Mouse (Mus musculus) E14TG2a.4 (cell line): ENCODE results near the gene Dvl2.

Source experiments
- H3K27me3 ChIP-seq: 2 replicates; pipeline ENCODE4 v1.6.1; 2014; ENCODE audit warnings: low read length, control low read depth; ENCODE audit not compliant: insufficient read depth
- H3K36me3 ChIP-seq: 2 replicates; pipeline ENCODE4 v1.6.1; 2014; ENCODE audit warnings: low read length, control low read depth; ENCODE audit not compliant: insufficient read depth
- H3K4me1 ChIP-seq: replicated peaks from 2 replicates; pipeline ENCODE4 v1.6.1; 2014; ENCODE audit warnings: low read depth, low read length, control low read depth
- H3K4me3 ChIP-seq: replicated peaks from 2 replicates; pipeline ENCODE4 v1.5.1; 2014; ENCODE audit warnings: mild to moderate bottlenecking, low read length
- H3K9me3 ChIP-seq: 2 replicates; pipeline ENCODE4 v1.6.1; 2014; ENCODE audit warnings: low read length, control low read depth
- CTCF ChIP-seq: conservative IDR thresholded peaks from 2 replicates; pipeline ENCODE4 v1.5.1; 2014; ENCODE audit warnings: low read length
- NANOG ChIP-seq: IDR thresholded peaks from 2 replicates; pipeline ENCODE4 v1.6.1; 2014; ENCODE audit warnings: borderline replicate concordance, low read length, mixed read lengths
- POU5F1 ChIP-seq: IDR thresholded peaks from 2 replicates; pipeline ENCODE4 v1.6.1; 2014; ENCODE audit warnings: low read length, borderline replicate concordance

The Dvl2 gene

GRCm38 (mm10) chr11:70026689-70027088 is 26.3 kb downstream of the Dvl2 start:
- Histone ChIP-seq H3K27me3 (peaks cover 51% of the 10 kb centered on the region), H3K9me3 (no peaks in the 10 kb centered on the region), H3K4me1 (peaks cover 73% of the 10 kb centered on the region), H3K4me3 (peak overlapping the region; percentile 68), H3K36me3 (peaks cover 8% of the 10 kb centered on the region)
- TF ChIP-seq CTCF = no peak
- TF ChIP-seq POU5F1 = no peak
- no peak for TF ChIP-seq NANOG

GRCm38 (mm10) chr11:70027397-70027796 is 27.0 kb downstream of the Dvl2 start:
- peaks cover 14% of the 10 kb centered on the region for H3K36me3 ChIP-seq
- H3K9me3 ChIP-seq = no peaks in the 10 kb centered on the region
- H3K4me3 ChIP-seq = peak overlapping the region; percentile 68
- H3K27me3 ChIP-seq = peaks cover 46% of the 10 kb centered on the region
- H3K4me1 ChIP-seq = peaks cover 73% of the 10 kb centered on the region
- no peak for TF ChIP-seq CTCF
- TF ChIP-seq POU5F1 = no peak
- no peak for TF ChIP-seq NANOG

GRCm38 (mm10) chr11:70028401-70029129 is 28.2 kb downstream of the Dvl2 start:
- Histone ChIP-seq H3K27me3 (peaks cover 35% of the 10 kb centered on the region), H3K36me3 (peaks cover 14% of the 10 kb centered on the region), H3K9me3 (no peaks in the 10 kb centered on the region), H3K4me1 (peaks cover 68% of the 10 kb centered on the region), H3K4me3 (peak overlapping the region; percentile 71)
- no peak for TF ChIP-seq POU5F1
- TF ChIP-seq CTCF = no peak
- TF ChIP-seq NANOG = no peak

- peaks cover 30% of the 10 kb centered on the region for H3K27me3 ChIP-seq
- H3K36me3 ChIP-seq = peaks cover 14% of the 10 kb centered on the region
- H3K4me1 ChIP-seq = peaks cover 63% of the 10 kb centered on the region
- H3K4me3 ChIP-seq = peak overlapping the region; percentile 71
- TF ChIP-seq POU5F1 = no peak
- no peak for TF ChIP-seq CTCF
- TF ChIP-seq NANOG = no peak
- no peaks in the 10 kb centered on the region for H3K9me3 ChIP-seq
These were observed 28.9 kb downstream of the Dvl2 start for GRCm38 (mm10) chr11:70029130-70029801.

- peaks cover 14% of the 10 kb centered on the region for H3K36me3 ChIP-seq
- 0 out of 2 replicates have a peak overlapping the region, but pooled peaks have one; percentile 71 for H3K4me3 ChIP-seq
- peaks cover 61% of the 10 kb centered on the region for H3K4me1 ChIP-seq
- H3K9me3 ChIP-seq = no peaks in the 10 kb centered on the region
- TF ChIP-seq CTCF (no peak), NANOG (no peak), POU5F1 (no peak)
- H3K27me3 ChIP-seq = peaks cover 24% of the 10 kb centered on the region
These were observed 29.6 kb downstream of the Dvl2 start for GRCm38 (mm10) chr11:70029829-70030550.

- H3K36me3 ChIP-seq = peaks cover 14% of the 10 kb centered on the region
- H3K4me3 ChIP-seq = no peak overlapping the region
- TF ChIP-seq POU5F1 (no peak), CTCF (no peak), NANOG (no peak)
- H3K27me3 ChIP-seq = peaks cover 16% of the 10 kb centered on the region
- H3K4me1 ChIP-seq = peaks cover 56% of the 10 kb centered on the region
- no peaks in the 10 kb centered on the region for H3K9me3 ChIP-seq
These were observed 30.4 kb downstream of the Dvl2 start for GRCm38 (mm10) chr11:70030651-70031320.

- Histone ChIP-seq H3K4me1 (peaks cover 51% of the 10 kb centered on the region), H3K4me3 (no peak overlapping the region), H3K27me3 (peaks cover 11% of the 10 kb centered on the region), H3K9me3 (no peaks in the 10 kb centered on the region), H3K36me3 (peaks cover 14% of the 10 kb centered on the region)
- no peak for TF ChIP-seq POU5F1
These were observed 30.9 kb downstream of the Dvl2 start for GRCm38 (mm10) chr11:70031321-70031670.

- Histone ChIP-seq H3K4me3 (no peak overlapping the region), H3K9me3 (no peaks in the 10 kb centered on the region), H3K36me3 (no peaks in the 10 kb centered on the region), H3K4me1 (peaks cover 37% of the 10 kb centered on the region), H3K27me3 (peaks cover 6% of the 10 kb centered on the region; the same call in 1 of the 2 replicates)
- TF ChIP-seq POU5F1 (no peak), NANOG (no peak), CTCF (no peak)
These were observed 37.8 kb downstream of the Dvl2 start for GRCm38 (mm10) chr11:70038174-70038573.
